Mouse (Mus musculus): ENCODE results near the gene Ttll12. TPM values are rescaled to one million over a fixed set of nuclear protein-coding genes. Genes with fewer than 3 reads are reported as not detected.

The Ttll12 gene
- polyA plus RNA-seq, 1 experiment from 2014 or later = 34.0 TPM

DNA sequence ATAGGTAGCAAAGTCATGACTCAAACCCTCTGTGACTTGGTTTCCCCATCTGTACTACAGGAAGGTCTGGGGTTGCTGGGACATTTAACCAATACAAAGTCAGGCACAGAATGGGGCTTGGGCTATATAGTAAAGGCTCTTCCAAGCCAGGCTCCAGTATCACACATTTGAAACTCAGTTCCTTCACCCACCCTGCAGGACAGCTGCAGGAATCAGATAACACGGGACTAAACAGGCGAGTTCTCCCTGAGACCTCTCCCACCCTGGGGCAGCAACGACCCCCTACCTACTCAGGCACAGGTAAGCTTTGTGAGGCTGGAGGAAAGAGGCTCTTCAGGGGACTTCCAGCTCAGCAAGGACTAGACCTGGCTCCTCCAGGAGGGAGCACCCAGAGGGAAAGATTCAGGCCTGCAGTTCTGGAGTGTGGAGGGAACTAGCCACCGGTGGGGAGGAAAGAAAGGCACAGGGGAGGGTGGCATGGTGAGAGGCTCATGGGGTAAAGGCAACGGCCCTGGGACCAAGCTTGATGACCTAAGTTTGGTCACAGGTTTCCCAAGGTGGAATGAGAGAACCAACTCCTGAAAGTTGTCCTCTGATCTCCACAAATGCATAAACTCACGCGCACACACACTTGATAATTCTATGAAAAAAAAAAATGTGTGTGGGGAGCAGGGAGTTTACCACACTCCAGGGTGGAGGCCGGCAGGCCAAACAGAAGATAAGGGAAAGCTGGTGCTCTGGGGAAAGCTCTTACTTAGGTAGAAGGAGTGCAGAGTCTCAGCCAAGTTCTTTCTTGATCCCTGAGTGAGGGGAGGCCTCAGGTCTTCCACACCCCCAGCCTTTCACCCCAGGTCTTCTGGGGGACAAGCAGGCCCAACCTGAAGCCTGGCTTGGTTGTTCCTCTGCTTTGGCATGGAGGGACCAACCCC is 2.4 kb downstream of the Ttll12 start:
- Histone ChIP-seq H3K9ac (no peak overlapping the region), H3K4me3 (no peak overlapping the region), H3K27me3 (no peaks in the 10 kb centered on the region), H3K27ac (no peak overlapping the region), H3K4me1 (peaks cover 17% of the 10 kb centered on the region), H3K36me3 (peaks cover 8% of the 10 kb centered on the region), H3K9me3 (no peaks in the 10 kb centered on the region), H3K4me2 (peak overlapping the region; percentile 89; the same call in 1 of the 2 replicates)
- no peak for ATAC-seq (ENCODE audit: borderline replicate concordance, extremely low read depth, low FRiP score, low TSS enrichment)
- WGBS = 62% methylated on average over 8 of the region's 8 CpGs

DNA sequence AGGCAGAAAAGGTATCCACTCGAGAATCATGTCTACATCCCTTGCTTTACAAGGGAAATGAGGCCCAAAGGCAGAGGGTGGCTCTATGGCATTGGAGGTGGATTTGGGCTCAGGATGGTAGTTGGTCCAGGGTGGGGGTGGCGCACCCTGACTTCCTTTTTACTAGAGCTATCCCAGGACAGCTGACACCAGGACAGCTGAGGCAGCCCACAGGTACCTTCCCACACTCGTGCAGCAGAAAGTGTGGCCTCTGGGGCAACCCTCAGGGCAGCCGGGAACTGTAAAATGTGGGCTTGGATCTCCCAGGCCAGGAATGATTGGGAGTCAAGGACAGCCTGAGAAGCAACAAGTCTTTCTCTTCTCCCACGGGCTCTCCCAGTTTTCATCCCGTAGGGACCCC is 3.2 kb downstream of the Ttll12 start:
- WGBS = 80% methylated on average over 6 of the region's 6 CpGs
- H3K27me3 ChIP-seq = no peaks in the 10 kb centered on the region
- no peak overlapping the region for H3K4me3 ChIP-seq
- H3K9ac ChIP-seq = no peak overlapping the region
- no peak overlapping the region for H3K27ac ChIP-seq
- H3K4me1 ChIP-seq = peaks cover 17% of the 10 kb centered on the region
- no peaks in the 10 kb centered on the region for H3K9me3 ChIP-seq
- ATAC-seq (ENCODE audit: borderline replicate concordance, extremely low read depth, low FRiP score, low TSS enrichment) = no peak
- peaks cover 15% of the 10 kb centered on the region for H3K36me3 ChIP-seq
- no peak overlapping the region for H3K4me2 ChIP-seq

GRCm38 (mm10) chr15:83590841-83591240 is 4.1 kb downstream of the Ttll12 start:
- H3K27ac ChIP-seq = no peak overlapping the region
- H3K9ac ChIP-seq = no peak overlapping the region
- peaks cover 17% of the 10 kb centered on the region for H3K4me1 ChIP-seq
- ATAC-seq (ENCODE audit: borderline replicate concordance, extremely low read depth, low FRiP score, low TSS enrichment) = no peak
- H3K9me3 ChIP-seq = no peaks in the 10 kb centered on the region
- no peak overlapping the region for H3K4me3 ChIP-seq
- peaks cover 24% of the 10 kb centered on the region for H3K36me3 ChIP-seq
- no peaks in the 10 kb centered on the region for H3K27me3 ChIP-seq
- no peak overlapping the region for H3K4me2 ChIP-seq
- WGBS = 89% methylated on average over 4 of the region's 4 CpGs

DNA sequence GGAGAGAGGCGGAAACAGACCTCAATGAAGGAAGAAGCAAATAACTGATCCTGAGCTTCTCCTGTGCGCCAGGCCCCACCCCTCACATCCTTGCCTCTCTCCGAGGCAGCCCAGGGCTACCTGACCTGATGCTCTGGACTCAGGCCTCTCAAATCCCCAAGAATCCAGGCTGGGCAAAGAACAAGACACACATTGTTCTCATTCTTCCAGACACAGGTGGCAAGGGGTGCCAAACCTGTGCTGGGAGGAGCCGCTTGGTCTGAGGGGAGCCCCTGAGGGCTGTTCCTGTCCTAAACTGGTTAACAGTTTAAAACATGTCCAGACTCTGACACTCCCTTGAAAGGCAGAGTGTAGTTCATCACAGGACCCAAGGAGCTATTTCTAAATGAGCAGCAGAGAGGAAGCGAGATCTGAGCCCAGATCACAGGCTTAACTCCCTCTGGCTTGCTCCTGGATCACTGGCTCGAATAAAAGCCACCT is 10.2 kb downstream of the Ttll12 start:
- H3K4me1 ChIP-seq = no peaks in the 10 kb centered on the region
- H3K27me3 ChIP-seq = no peaks in the 10 kb centered on the region
- H3K9me3 ChIP-seq = no peaks in the 10 kb centered on the region
- H3K4me2 ChIP-seq = no peak overlapping the region
- no peak for ATAC-seq (ENCODE audit: borderline replicate concordance, extremely low read depth, low FRiP score, low TSS enrichment)
- H3K27ac ChIP-seq = no peak overlapping the region
- no peak overlapping the region for H3K9ac ChIP-seq
- H3K36me3 ChIP-seq = peaks cover 71% of the 10 kb centered on the region
- WGBS = 83% methylated on average over 6 of the region's 6 CpGs
- H3K4me3 ChIP-seq = no peak overlapping the region

DNA sequence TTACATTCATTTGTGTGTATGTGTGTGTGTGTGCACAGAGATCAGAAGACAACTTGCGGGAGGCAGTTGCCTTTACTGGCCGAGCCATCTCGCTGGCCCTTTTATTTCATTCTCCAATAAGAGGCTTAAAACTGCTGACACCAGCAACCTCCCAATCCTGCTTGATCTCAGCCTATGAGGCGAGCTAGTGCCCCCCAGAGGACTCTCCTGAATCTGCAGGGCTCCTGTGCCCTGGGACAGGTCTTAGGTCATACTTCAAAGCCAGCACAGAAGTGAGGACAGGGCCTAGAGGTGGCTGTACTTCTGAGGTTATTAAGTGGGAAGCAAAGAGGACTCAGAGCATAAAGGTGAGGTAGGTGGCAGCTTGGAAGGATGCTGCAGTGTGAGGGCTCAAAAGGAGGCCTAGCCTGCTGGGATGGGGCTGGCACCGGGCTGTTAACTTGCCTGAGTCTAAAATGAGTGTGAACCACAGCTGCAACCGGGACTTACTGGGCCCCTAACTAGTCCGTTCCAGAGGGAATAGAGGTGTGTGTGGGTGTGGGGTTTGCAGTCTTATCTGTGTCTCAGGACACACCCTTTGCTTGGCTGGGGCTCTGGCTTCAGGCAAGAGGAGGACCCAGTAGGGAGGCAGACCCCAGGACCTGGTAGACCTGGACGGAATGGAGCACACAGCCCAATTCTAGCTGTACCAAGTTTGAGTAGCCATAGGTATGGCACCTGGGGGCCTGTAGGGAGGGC is 11.4 kb downstream of the Ttll12 start:
- 76% methylated on average over 8 of the region's 8 CpGs for WGBS
- H3K4me2 ChIP-seq = no peak overlapping the region
- ATAC-seq (ENCODE audit: borderline replicate concordance, extremely low read depth, low FRiP score, low TSS enrichment) = no peak
- no peak overlapping the region for H3K4me3 ChIP-seq
- H3K4me1 ChIP-seq = no peaks in the 10 kb centered on the region
- no peak overlapping the region for H3K27ac ChIP-seq
- H3K36me3 ChIP-seq = peaks cover 78% of the 10 kb centered on the region
- H3K9ac ChIP-seq = no peak overlapping the region
- no peaks in the 10 kb centered on the region for H3K27me3 ChIP-seq
- no peaks in the 10 kb centered on the region for H3K9me3 ChIP-seq

DNA sequence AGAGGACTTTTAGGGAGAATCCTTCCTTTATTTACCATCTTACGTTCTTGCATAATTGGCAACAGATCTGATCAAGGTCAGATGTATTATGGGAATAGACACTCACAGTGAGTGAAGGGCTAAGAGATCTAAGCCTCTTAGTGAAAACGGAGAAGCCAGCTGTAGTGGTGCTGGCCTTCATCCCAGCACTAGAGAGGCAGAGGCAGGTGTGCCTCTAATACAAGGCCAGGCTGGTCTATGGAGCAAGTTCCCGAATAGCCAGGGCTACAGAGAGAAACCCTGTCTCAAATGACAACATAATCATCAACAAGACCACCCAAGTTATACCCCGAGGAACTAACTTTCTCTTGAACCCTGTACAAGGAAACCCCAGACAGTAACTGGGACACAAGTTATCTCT is 12.0 kb downstream of the Ttll12 start:
- H3K4me2 ChIP-seq = no peak overlapping the region
- H3K36me3 ChIP-seq = peaks cover 78% of the 10 kb centered on the region
- no peaks in the 10 kb centered on the region for H3K9me3 ChIP-seq
- ATAC-seq (ENCODE audit: borderline replicate concordance, extremely low read depth, low FRiP score, low TSS enrichment) = no peak
- no peak overlapping the region for H3K4me3 ChIP-seq
- no peaks in the 10 kb centered on the region for H3K4me1 ChIP-seq
- 81% methylated on average over 4 of the region's 4 CpGs for WGBS
- no peaks in the 10 kb centered on the region for H3K27me3 ChIP-seq
- no peak overlapping the region for H3K9ac ChIP-seq
- H3K27ac ChIP-seq = no peak overlapping the region

DNA sequence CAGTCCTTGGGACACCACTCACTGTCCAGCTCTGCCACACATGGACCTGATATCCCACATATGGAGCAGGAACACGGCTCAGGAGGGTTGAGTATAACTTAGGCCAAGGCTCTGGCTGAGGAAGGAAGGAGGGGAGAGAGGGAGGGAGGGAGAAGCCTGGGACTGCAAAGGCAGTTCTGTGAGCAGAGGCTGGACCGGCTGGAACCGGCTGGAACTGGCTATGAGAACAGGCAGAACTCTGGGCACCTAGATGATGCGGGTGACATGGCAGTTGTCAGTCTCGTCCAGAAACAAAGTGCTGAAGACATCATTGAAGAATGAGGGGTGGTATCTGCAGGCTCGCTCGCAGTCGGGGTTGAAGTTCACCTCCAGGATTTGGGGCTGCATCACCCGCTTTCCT is 18.3 kb downstream of the Ttll12 start:
- no peak for ATAC-seq (ENCODE audit: borderline replicate concordance, extremely low read depth, low FRiP score, low TSS enrichment)
- Histone ChIP-seq H3K27me3 (no peaks in the 10 kb centered on the region), H3K9ac (no peak overlapping the region), H3K4me3 (no peak overlapping the region), H3K9me3 (no peaks in the 10 kb centered on the region), H3K4me2 (no peak overlapping the region), H3K27ac (no peak overlapping the region), H3K36me3 (peaks cover 69% of the 10 kb centered on the region), H3K4me1 (no peaks in the 10 kb centered on the region)
- 92% methylated on average over 9 of the region's 9 CpGs for WGBS

GRCm38 (mm10) chr15:83575543-83575942 is 19.4 kb downstream of the Ttll12 start:
- no peaks in the 10 kb centered on the region for H3K4me1 ChIP-seq
- no peak overlapping the region for H3K4me3 ChIP-seq
- no peaks in the 10 kb centered on the region for H3K27me3 ChIP-seq
- H3K4me2 ChIP-seq = no peak overlapping the region
- WGBS = 90% methylated on average over 8 of the region's 8 CpGs
- no peaks in the 10 kb centered on the region for H3K9me3 ChIP-seq
- no peak overlapping the region for H3K27ac ChIP-seq
- ATAC-seq (ENCODE audit: borderline replicate concordance, extremely low read depth, low FRiP score, low TSS enrichment) = no peak
- no peak overlapping the region for H3K9ac ChIP-seq
- H3K36me3 ChIP-seq = peaks cover 58% of the 10 kb centered on the region

GRCm38 (mm10) chr15:83574731-83575351 is 20.1 kb downstream of the Ttll12 start:
- H3K9ac ChIP-seq = no peak overlapping the region
- no peak overlapping the region for H3K4me2 ChIP-seq
- no peak overlapping the region for H3K27ac ChIP-seq
- H3K4me1 ChIP-seq = no peaks in the 10 kb centered on the region
- H3K36me3 ChIP-seq = peaks cover 51% of the 10 kb centered on the region
- WGBS = 76% methylated on average over 6 of the region's 6 CpGs
- no peak for ATAC-seq (ENCODE audit: borderline replicate concordance, extremely low read depth, low FRiP score, low TSS enrichment)
- no peaks in the 10 kb centered on the region for H3K9me3 ChIP-seq
- H3K4me3 ChIP-seq = no peak overlapping the region
- no peaks in the 10 kb centered on the region for H3K27me3 ChIP-seq

GRCm38 (mm10) chr15:83573606-83574005 is 21.4 kb downstream of the Ttll12 start:
- no peak for ATAC-seq (ENCODE audit: borderline replicate concordance, extremely low read depth, low FRiP score, low TSS enrichment)
- no peak overlapping the region for H3K4me3 ChIP-seq
- H3K4me1 ChIP-seq = no peaks in the 10 kb centered on the region
- H3K9me3 ChIP-seq = no peaks in the 10 kb centered on the region
- H3K9ac ChIP-seq = no peak overlapping the region
- H3K27me3 ChIP-seq = no peaks in the 10 kb centered on the region
- WGBS = 95% methylated on average over 12 of the region's 12 CpGs
- H3K27ac ChIP-seq = no peak overlapping the region
- H3K4me2 ChIP-seq = no peak overlapping the region
- peaks cover 44% of the 10 kb centered on the region for H3K36me3 ChIP-seq

GRCm38 (mm10) chr15:83572132-83572531 is 22.8 kb downstream of the Ttll12 start:
- Histone ChIP-seq H3K9ac (no peak overlapping the region), H3K4me2 (no peak overlapping the region), H3K27me3 (no peaks in the 10 kb centered on the region), H3K36me3 (peaks cover 30% of the 10 kb centered on the region), H3K27ac (no peak overlapping the region), H3K4me3 (no peak overlapping the region), H3K9me3 (no peaks in the 10 kb centered on the region), H3K4me1 (no peaks in the 10 kb centered on the region)
- ATAC-seq (ENCODE audit: borderline replicate concordance, extremely low read depth, low FRiP score, low TSS enrichment) = no peak
- 80% methylated on average over 4 of the region's 4 CpGs for WGBS

GRCm38 (mm10) chr15:83571636-83572035 is 23.3 kb downstream of the Ttll12 start:
- Histone ChIP-seq H3K36me3 (peaks cover 25% of the 10 kb centered on the region), H3K9ac (no peak overlapping the region), H3K27ac (no peak overlapping the region), H3K4me2 (no peak overlapping the region), H3K4me3 (no peak overlapping the region), H3K4me1 (no peaks in the 10 kb centered on the region), H3K9me3 (no peaks in the 10 kb centered on the region), H3K27me3 (no peaks in the 10 kb centered on the region)
- ATAC-seq (ENCODE audit: borderline replicate concordance, extremely low read depth, low FRiP score, low TSS enrichment) = no peak
- WGBS = 77% methylated on average over 5 of the region's 5 CpGs

All from lung, embryonic 15.5 days (tissue).